Mouse (Mus musculus) neural tube, embryonic 15.5 days (tissue): ENCODE measurements around the gene Olfr1261. TPM values are rescaled to one million over a fixed set of nuclear protein-coding genes. Genes with fewer than 3 reads are reported as not detected.

Source experiments
- ATAC-seq: fragments of 200-750 bp; cut with Nextera tagmentation; 2 replicates; pipeline ENCODE4 v1.8.0; 2017; ENCODE audit warnings: mild to moderate bottlenecking, moderate TSS enrichment, moderate library complexity; ENCODE audit not compliant: low FRiP score
- H3K27ac ChIP-seq: fragments of 300-500 bp; sonication (generic); replicated peaks from 2 replicates; pipeline ENCODE4 v1.5.1; 2015; ENCODE audit warnings: mild to moderate bottlenecking, inconsistent platforms
- H3K27me3 ChIP-seq: fragments of 300-500 bp; sonication (generic); replicated peaks from 2 replicates; pipeline ENCODE4 v1.6.1; 2015; ENCODE audit warnings: inconsistent platforms
- H3K36me3 ChIP-seq: fragments of 300-500 bp; sonication (generic); 2 replicates; pipeline ENCODE4 v1.6.1; 2015; ENCODE audit warnings: inconsistent platforms
- H3K4me1 ChIP-seq: fragments of 300-500 bp; sonication (generic); 2 replicates; pipeline ENCODE4 v1.6.1; 2015; ENCODE audit warnings: inconsistent platforms
- H3K4me2 ChIP-seq: fragments of 300-500 bp; sonication (generic); 2 replicates; pipeline ENCODE4 v1.6.1; 2015; ENCODE audit warnings: inconsistent platforms, mild to moderate bottlenecking, moderate library complexity
- H3K4me3 ChIP-seq: fragments of 300-500 bp; sonication (generic); replicated peaks from 2 replicates; pipeline ENCODE4 v1.5.1; 2015; ENCODE audit warnings: mild to moderate bottlenecking, inconsistent platforms
- H3K9ac ChIP-seq: fragments of 300-500 bp; sonication (generic); replicated peaks from 2 replicates; pipeline ENCODE4 v1.6.1; 2015; ENCODE audit warnings: mild to moderate bottlenecking, inconsistent platforms
- H3K9me3 ChIP-seq: fragments of 300-500 bp; sonication (generic); replicated peaks from 2 replicates; pipeline ENCODE4 v1.6.1; 2016; ENCODE audit warnings: inconsistent platforms
- WGBS: fragments of 180-500 bp; shearing (Covaris S2); methylation state at CpG from one replicate; pipeline ENCODE4 v1.1.7; 2015; ENCODE audit warnings: mixed read lengths; 5-methylcytosine and 5-hydroxymethylcytosine counted together
- polyA plus RNA-seq: library from polyadenylated mRNA; unstranded; fragments of >200 nt; fragmentation: Nextera tagmentation; extraction: Ambion mirVana; gene quantifications from 2 replicates; pipeline ENCODE4 v1.2.1, GENCODE M21; 2015

The Olfr1261 gene
- polyA plus RNA-seq: not detected in 2 replicates

GRCm38 (mm10) chr2:89990921-89991320, at the start of gene Olfr1261:
Gene Olfr1261, plus strand, starts transcription at chr2:89991221.
- no peak within 1 kb of the TSS for H3K27ac ChIP-seq
- H3K4me3 ChIP-seq: no peak within 1 kb of the TSS
- ATAC-seq: no peak
- H3K27me3 ChIP-seq: no peaks in the 10 kb centered on the region
- no peak within 1 kb of the TSS for H3K4me2 ChIP-seq
- no peak within 1 kb of the TSS for H3K9ac ChIP-seq
- no peaks in the 10 kb centered on the region for H3K36me3 ChIP-seq
- H3K9me3 ChIP-seq: no peaks in the 10 kb centered on the region
- H3K4me1 ChIP-seq: no peaks in the 10 kb centered on the region

GRCm38 (mm10) chr2:89948564-89948963, 42.5 kb upstream of the Olfr1261 start, which contains the start of gene Olfr1259:
Gene Olfr1259, minus strand, starts transcription at chr2:89948664.
- no peak for ATAC-seq
- Histone ChIP-seq H3K27me3 (no peaks in the 10 kb centered on the region), H3K4me1 (no peaks in the 10 kb centered on the region), H3K4me3 (no peak within 1 kb of the TSS), H3K9ac (no peak within 1 kb of the TSS), H3K4me2 (no peak within 1 kb of the TSS), H3K27ac (no peak within 1 kb of the TSS), H3K36me3 (no peaks in the 10 kb centered on the region), H3K9me3 (no peaks in the 10 kb centered on the region)
- whole genome bisulfite sequencing: 90% methylated on average over 5 of the region's 5 CpGs

- H3K4me2 ChIP-seq: no peak within 1 kb of the TSS
- H3K4me1 ChIP-seq: no peaks in the 10 kb centered on the region
- no peak for ATAC-seq
- no peak within 1 kb of the TSS for H3K4me3 ChIP-seq
- H3K36me3 ChIP-seq: no peaks in the 10 kb centered on the region
- H3K27me3 ChIP-seq: no peaks in the 10 kb centered on the region
- H3K9ac ChIP-seq: no peak within 1 kb of the TSS
- no peak within 1 kb of the TSS for H3K27ac ChIP-seq
- WGBS: 38% methylated on average over 2 of the region's 2 CpGs
- H3K9me3 ChIP-seq: no peaks in the 10 kb centered on the region
Measured at GRCm38 (mm10) chr2:89974184-89974583, 16.8 kb upstream of the Olfr1261 start, which contains the start of gene Olfr1260. Gene Olfr1260, plus strand, starts transcription at chr2:89974340.

- WGBS: 94% methylated on average over 2 of the region's 2 CpGs
- no peak overlapping the region for H3K4me3 ChIP-seq
- no peak for ATAC-seq
- no peak overlapping the region for H3K4me2 ChIP-seq
- H3K9me3 ChIP-seq: no peaks in the 10 kb centered on the region
- no peak overlapping the region for H3K9ac ChIP-seq
- H3K36me3 ChIP-seq: no peaks in the 10 kb centered on the region
- no peaks in the 10 kb centered on the region for H3K4me1 ChIP-seq
- no peaks in the 10 kb centered on the region for H3K27me3 ChIP-seq
- H3K27ac ChIP-seq: no peak overlapping the region
Measured at GRCm38 (mm10) chr2:89977709-89978108, 13.3 kb upstream of the Olfr1261 start.

- Histone ChIP-seq H3K4me3 (no peak within 1 kb of the TSS), H3K36me3 (no peaks in the 10 kb centered on the region), H3K27ac (no peak within 1 kb of the TSS), H3K4me1 (no peaks in the 10 kb centered on the region), H3K9me3 (no peaks in the 10 kb centered on the region), H3K4me2 (no peak within 1 kb of the TSS), H3K9ac (no peak within 1 kb of the TSS), H3K27me3 (no peaks in the 10 kb centered on the region)
- ATAC-seq: no peak
Measured at GRCm38 (mm10) chr2:89999845-90000244, 8.8 kb downstream of the Olfr1261 start, which contains the start of gene Olfr1262. Gene Olfr1262, plus strand, starts transcription at chr2:90000145.

GRCm38 (mm10) chr2:90011831-90012230, 20.8 kb downstream of the Olfr1261 start, which contains the start of gene Olfr1263:
Gene Olfr1263, plus strand, starts transcription at chr2:90012131.
- WGBS: 78% methylated on average over 2 of the region's 2 CpGs
- Histone ChIP-seq H3K36me3 (no peaks in the 10 kb centered on the region), H3K9me3 (no peaks in the 10 kb centered on the region), H3K4me1 (no peaks in the 10 kb centered on the region), H3K4me3 (no peak within 1 kb of the TSS), H3K4me2 (no peak within 1 kb of the TSS), H3K27ac (no peak within 1 kb of the TSS), H3K9ac (no peak within 1 kb of the TSS), H3K27me3 (no peaks in the 10 kb centered on the region)
- ATAC-seq: no peak

GRCm38 (mm10) chr2:90025477-90025876, 34.5 kb downstream of the Olfr1261 start, which contains the start of gene Olfr1264:
Gene Olfr1264, minus strand, starts transcription at chr2:90025577.
- H3K4me2 ChIP-seq: no peak within 1 kb of the TSS
- no peak for ATAC-seq
- H3K4me1 ChIP-seq: no peaks in the 10 kb centered on the region
- no peak within 1 kb of the TSS for H3K9ac ChIP-seq
- WGBS: 84% methylated on average over 2 of the region's 2 CpGs
- H3K36me3 ChIP-seq: no peaks in the 10 kb centered on the region
- no peaks in the 10 kb centered on the region for H3K9me3 ChIP-seq
- H3K27ac ChIP-seq: no peak within 1 kb of the TSS
- no peaks in the 10 kb centered on the region for H3K27me3 ChIP-seq
- no peak within 1 kb of the TSS for H3K4me3 ChIP-seq

- no peak for ATAC-seq
Measured at GRCm38 (mm10) chr2:90035037-90035436, 44.0 kb downstream of the Olfr1261 start, which contains the start of gene Olfr1265. Gene Olfr1265, plus strand, starts transcription at chr2:90035337.

More at GRCm38 (mm10) chr2:90035037-90035436, 44.0 kb downstream of the Olfr1261 start, which contains the start of gene Olfr1265:
- H3K36me3 ChIP-seq: no peaks in the 10 kb centered on the region
- H3K9me3 ChIP-seq: no peaks in the 10 kb centered on the region
- no peak within 1 kb of the TSS for H3K4me3 ChIP-seq
- H3K4me1 ChIP-seq: no peaks in the 10 kb centered on the region
- no peaks in the 10 kb centered on the region for H3K27me3 ChIP-seq
- no peak within 1 kb of the TSS for H3K9ac ChIP-seq
- H3K27ac ChIP-seq: no peak within 1 kb of the TSS
- no peak within 1 kb of the TSS for H3K4me2 ChIP-seq

Other genes starting within 250 kb of the Olfr1261 start
- not detected in 2 replicates for gene Olfr1253, start 234.1 kb upstream of the Olfr1261 start, polyA plus RNA-seq
- not detected in 2 replicates for gene Olfr1254, start 197.6 kb upstream of the Olfr1261 start, polyA plus RNA-seq
- gene Olfr1255, start 179.2 kb upstream of the Olfr1261 start, polyA plus RNA-seq: not detected in 2 replicates
- not detected in 2 replicates for gene Olfr1256, start 149.7 kb upstream of the Olfr1261 start, polyA plus RNA-seq
- 0.29 TPM in 1 of 2 replicates, not detected in the other for gene Olfr48, start 143.0 kb upstream of the Olfr1261 start, polyA plus RNA-seq
- gene Olfr1257, start 112.8 kb upstream of the Olfr1261 start, polyA plus RNA-seq: not detected in 2 replicates
- not detected in 2 replicates for gene Olfr1258, start 63.9 kb upstream of the Olfr1261 start, polyA plus RNA-seq
- not detected in 2 replicates for gene Olfr1259, start 42.6 kb upstream of the Olfr1261 start, polyA plus RNA-seq
- not detected in 2 replicates for gene Olfr1260, start 16.9 kb upstream of the Olfr1261 start, polyA plus RNA-seq
- gene Olfr1262, start 8.9 kb downstream of the Olfr1261 start, polyA plus RNA-seq: not detected in 2 replicates
- gene Olfr1263, start 20.9 kb downstream of the Olfr1261 start, polyA plus RNA-seq: not detected in 2 replicates
- not detected in 2 replicates for gene Olfr1264, start 34.4 kb downstream of the Olfr1261 start, polyA plus RNA-seq
- not detected in 2 replicates for gene Olfr1265, start 44.1 kb downstream of the Olfr1261 start, polyA plus RNA-seq
- gene Olfr140, start 72.4 kb downstream of the Olfr1261 start, polyA plus RNA-seq: not detected in 2 replicates
- gene Olfr1269, start 130.2 kb downstream of the Olfr1261 start, polyA plus RNA-seq: not detected in 2 replicates
- not detected in 2 replicates for gene Olfr32, start 151.1 kb downstream of the Olfr1261 start, polyA plus RNA-seq
- gene Olfr1270, start 161.9 kb downstream of the Olfr1261 start, polyA plus RNA-seq: not detected in 2 replicates
- not detected in 2 replicates for gene Olfr1506, start 233.3 kb downstream of the Olfr1261 start, polyA plus RNA-seq